Mouse (Mus musculus) stomach, embryonic 16.5 days (tissue): Measurements from ENCODE around the gene Haghl. TPM values are rescaled to one million over a fixed set of nuclear protein-coding genes. Genes with fewer than 3 reads are reported as not detected.
A peak's percentile ranks its signal among the peaks of the same experiment; 100 is the strongest.

Source experiments
- ATAC-seq: fragments of 200-750 bp; cut with Nextera tagmentation; 2 replicates; pipeline ENCODE4 v1.8.0; 2017; ENCODE audit warnings: moderate number of reproducible peaks, moderate TSS enrichment; ENCODE audit not compliant: insufficient read depth, low FRiP score
- H3K27ac ChIP-seq: fragments of 300-500 bp; sonication (generic); 2 replicates; pipeline ENCODE4 v1.5.1; 2014; ENCODE audit warnings: low read length
- H3K27me3 ChIP-seq: fragments of 300-500 bp; sonication (generic); 2 replicates; pipeline ENCODE4 v1.6.1; 2014; ENCODE audit warnings: low read length, control low read depth, mixed read lengths; ENCODE audit not compliant: control insufficient read depth, insufficient read depth
- H3K36me3 ChIP-seq: fragments of 300-500 bp; sonication (generic); 2 replicates; pipeline ENCODE4 v1.6.1; 2014; ENCODE audit warnings: low read length; ENCODE audit not compliant: control insufficient read depth, insufficient read depth
- H3K4me1 ChIP-seq: fragments of 300-500 bp; sonication (generic); 2 replicates; pipeline ENCODE4 v1.6.1; 2014; ENCODE audit warnings: low read length, control low read depth, mixed read lengths; ENCODE audit not compliant: control insufficient read depth, insufficient read depth
- H3K4me2 ChIP-seq: fragments of 300-500 bp; sonication (generic); 2 replicates; pipeline ENCODE4 v1.6.1; 2014; ENCODE audit warnings: low read depth, low read length, mixed read lengths
- H3K4me3 ChIP-seq: fragments of 300-500 bp; sonication (generic); replicated peaks from 2 replicates; pipeline ENCODE4 v1.5.1; 2014; ENCODE audit warnings: mild to moderate bottlenecking, low read length
- H3K9ac ChIP-seq: fragments of 300-500 bp; sonication (generic); 2 replicates; pipeline ENCODE4 v1.6.1; 2014; ENCODE audit warnings: low read length
- H3K9me3 ChIP-seq: fragments of 300-500 bp; sonication (generic); replicated peaks from 2 replicates; pipeline ENCODE4 v1.6.1; 2016; ENCODE audit warnings: low read length, control low read depth; ENCODE audit not compliant: control insufficient read depth
- WGBS: fragments of 180-500 bp; shearing (Covaris S2); extraction: QIAGEN DNeasy Blood & Tissue Kit; methylation state at CpG from one replicate; pipeline ENCODE4 v1.1.7; 2014; 5-methylcytosine and 5-hydroxymethylcytosine counted together
- polyA plus RNA-seq: library from polyadenylated mRNA; unstranded; fragments of >200 nt; fragmentation: Nextera tagmentation; extraction: Ambion mirVana; gene quantifications from 2 replicates; pipeline ENCODE4 v1.2.1, GENCODE M21; 2015

Haghl gene
- polyA plus RNA-seq, 1 experiment from 2014 or later: 54.2 TPM

GRCm38 (mm10) chr17:25829558-25830017 is 44.1 kb upstream of the Haghl start:
- no peaks in the 10 kb centered on the region for H3K27me3 ChIP-seq
- peak overlapping the region; percentile 87 for H3K9ac ChIP-seq
- peak overlapping the region; percentile 91 for H3K4me2 ChIP-seq
- ATAC-seq: no peak
- H3K9me3 ChIP-seq: no peaks in the 10 kb centered on the region
- peak overlapping the region; percentile 93 for H3K27ac ChIP-seq
- peaks cover 23% of the 10 kb centered on the region for H3K36me3 ChIP-seq
- WGBS: 28% methylated on average over 8 of the region's 8 CpGs
- H3K4me3 ChIP-seq: peak overlapping the region; percentile 74
- H3K4me1 ChIP-seq: peaks cover 45% of the 10 kb centered on the region

- WGBS: under 1% methylated on average over 32 of the region's 32 CpGs
- peak; percentile 21; the same call in 1 of the 2 replicates for ATAC-seq
Measured at GRCm38 (mm10) chr17:25828712-25829557, 43.5 kb upstream of the Haghl start, which contains the start of gene Jmjd8. Jmjd8 (plus strand) TSS chr17:25828867.

GRCm38 (mm10) chr17:25828223-25828594 is 42.7 kb upstream of the Haghl start:
- Histone ChIP-seq H3K4me2 (peak overlapping the region; percentile 91), H3K27me3 (no peaks in the 10 kb centered on the region), H3K4me1 (peaks cover 44% of the 10 kb centered on the region), H3K36me3 (peaks cover 23% of the 10 kb centered on the region), H3K4me3 (peak overlapping the region; percentile 74), H3K9me3 (no peaks in the 10 kb centered on the region), H3K9ac (peak overlapping the region; percentile 87), H3K27ac (peak overlapping the region; percentile 93)
- 82% methylated on average over 8 of the region's 8 CpGs for WGBS
- no peak for ATAC-seq

More at GRCm38 (mm10) chr17:25828712-25829557, 43.5 kb upstream of the Haghl start, which contains the start of gene Jmjd8:
- H3K27me3 ChIP-seq: no peaks in the 10 kb centered on the region
- peak within 1 kb of the TSS; percentile 74 for H3K4me3 ChIP-seq
- H3K9ac ChIP-seq: peak within 1 kb of the TSS; percentile 87
- no peaks in the 10 kb centered on the region for H3K9me3 ChIP-seq
- H3K4me1 ChIP-seq: peaks cover 45% of the 10 kb centered on the region
- peak within 1 kb of the TSS; percentile 91 for H3K4me2 ChIP-seq
- H3K36me3 ChIP-seq: peaks cover 23% of the 10 kb centered on the region
- H3K27ac ChIP-seq: peak within 1 kb of the TSS; percentile 93

- WGBS: 91% methylated on average over 22 of the region's 22 CpGs
- Histone ChIP-seq H3K9me3 (no peaks in the 10 kb centered on the region), H3K4me2 (no peak overlapping the region), H3K9ac (no peak overlapping the region), H3K36me3 (peaks cover 23% of the 10 kb centered on the region), H3K4me1 (peaks cover 44% of the 10 kb centered on the region), H3K27me3 (no peaks in the 10 kb centered on the region), H3K4me3 (no peak overlapping the region), H3K27ac (no peak overlapping the region; the same call in 1 of the 2 replicates)
- ATAC-seq: no peak
Measured at GRCm38 (mm10) chr17:25827546-25828222, 42.2 kb upstream of the Haghl start.

GRCm38 (mm10) chr17:25827011-25827410 is 41.5 kb upstream of the Haghl start:
- H3K4me2 ChIP-seq: no peak overlapping the region
- no peak for ATAC-seq
- 94% methylated on average over 13 of the region's 13 CpGs for WGBS
- no peak overlapping the region for H3K4me3 ChIP-seq
- H3K9me3 ChIP-seq: no peaks in the 10 kb centered on the region
- no peak overlapping the region for H3K9ac ChIP-seq
- H3K4me1 ChIP-seq: peaks cover 43% of the 10 kb centered on the region
- H3K36me3 ChIP-seq: peaks cover 23% of the 10 kb centered on the region
- H3K27ac ChIP-seq: no peak overlapping the region
- H3K27me3 ChIP-seq: 0 out of 2 replicates have a peak, but pooled peaks cover 3% of the 10 kb centered on the region

GRCm38 (mm10) chr17:25825984-25826570 is 40.6 kb upstream of the Haghl start:
- Histone ChIP-seq H3K27me3 (peaks cover 3% of the 10 kb centered on the region; the same call in 1 of the 2 replicates), H3K4me1 (peaks cover 35% of the 10 kb centered on the region)
- no peak for ATAC-seq

GRCm38 (mm10) chr17:25825311-25825710 is 39.8 kb upstream of the Haghl start:
- Histone ChIP-seq H3K4me1 (peaks cover 27% of the 10 kb centered on the region), H3K4me3 (no peak overlapping the region), H3K9ac (no peak overlapping the region; the same call in 1 of the 2 replicates), H3K27me3 (peaks cover 3% of the 10 kb centered on the region; the same call in 1 of the 2 replicates), H3K27ac (no peak overlapping the region), H3K36me3 (peaks cover 12% of the 10 kb centered on the region; the same call in 1 of the 2 replicates), H3K4me2 (no peak overlapping the region), H3K9me3 (no peaks in the 10 kb centered on the region)
- 86% methylated on average over 6 of the region's 6 CpGs for WGBS
- no peak for ATAC-seq

More at GRCm38 (mm10) chr17:25825984-25826570, 40.6 kb upstream of the Haghl start:
- H3K27ac ChIP-seq: no peak overlapping the region
- WGBS: 93% methylated on average over 27 of the region's 27 CpGs
- H3K9ac ChIP-seq: no peak overlapping the region
- no peak overlapping the region for H3K4me3 ChIP-seq
- peaks cover 20% of the 10 kb centered on the region for H3K36me3 ChIP-seq
- no peaks in the 10 kb centered on the region for H3K9me3 ChIP-seq
- H3K4me2 ChIP-seq: no peak overlapping the region

- Histone ChIP-seq H3K36me3 (0 out of 2 replicates have a peak, but pooled peaks cover 12% of the 10 kb centered on the region), H3K4me1 (peaks cover 20% of the 10 kb centered on the region), H3K9me3 (no peaks in the 10 kb centered on the region), H3K4me3 (peak overlapping the region; percentile 67), H3K4me2 (peak overlapping the region; percentile 92), H3K27me3 (peaks cover 8% of the 10 kb centered on the region), H3K27ac (no peak overlapping the region), H3K9ac (peak overlapping the region; percentile 83)
- WGBS: 66% methylated on average over 16 of the region's 17 CpGs
- no peak for ATAC-seq
Measured at GRCm38 (mm10) chr17:25824362-25825142, 39.1 kb upstream of the Haghl start.
